Mouse (Mus musculus): Measurements from ENCODE around the gene Nfu1.

GRCm38 (mm10) chr6:87070641-87071040 is 61.6 kb downstream of the Nfu1 start:
- no peak for TF ChIP-seq CTCF (IDR thresholded peaks at IDR 0.05; ENCODE audit: low read depth)
- TF ChIP-seq EP300 (optimal IDR thresholded peaks at IDR 0.05): no peak

All from stomach, postnatal 0 days (tissue).